Mouse (Mus musculus) hindbrain, embryonic 10.5 days (tissue): ENCODE results near the gene Mettl22. TPM values are rescaled to one million over a fixed set of nuclear protein-coding genes. Genes with fewer than 3 reads are reported as not detected.

Source experiments
- DNase-seq: peaks from one replicate; pipeline ENCODE4 v3.0.0-alpha.2; 2017; ENCODE audit warnings: low spot score
- H3K27ac ChIP-seq: fragments of 300-500 bp; sonication (generic); 2 replicates; pipeline ENCODE4 v1.5.1; 2016; ENCODE audit warnings: mild to moderate bottlenecking, moderate library complexity
- H3K27me3 ChIP-seq: fragments of 300-500 bp; sonication (generic); 2 replicates; pipeline ENCODE4 v1.6.1; 2016; ENCODE audit warnings: mild to moderate bottlenecking; ENCODE audit not compliant: poor library complexity, insufficient read depth, severe bottlenecking
- H3K36me3 ChIP-seq: fragments of 300-500 bp; sonication (generic); 2 replicates; pipeline ENCODE4 v1.6.1; 2016; ENCODE audit warnings: mild to moderate bottlenecking, moderate library complexity
- H3K4me1 ChIP-seq: fragments of 300-500 bp; sonication (generic); replicated peaks from 2 replicates; pipeline ENCODE4 v1.6.1; 2016; ENCODE audit warnings: mild to moderate bottlenecking
- H3K4me3 ChIP-seq: fragments of 300-500 bp; sonication (generic); 2 replicates; pipeline ENCODE4 v1.5.1; 2016; ENCODE audit warnings: mild to moderate bottlenecking, moderate library complexity
- H3K9me3 ChIP-seq: fragments of 300-500 bp; sonication (generic); 2 replicates; pipeline ENCODE4 v1.6.1; 2016; ENCODE audit warnings: mild to moderate bottlenecking, moderate library complexity
- WGBS: fragments of 180-500 bp; shearing (Covaris S2); methylation state at CpG from one replicate; pipeline ENCODE4 v1.1.7; 2016; 5-methylcytosine and 5-hydroxymethylcytosine counted together
- polyA plus RNA-seq: library from polyadenylated mRNA; unstranded; fragments of >200 nt; fragmentation: Nextera tagmentation; extraction: Ambion mirVana; gene quantifications from 2 replicates; pipeline ENCODE4 v1.2.1, GENCODE M21; 2016

Gene Mettl22
- polyA plus RNA-seq, 1 experiment from 2014 or later: 26.0 TPM

GRCm38 (mm10) chr16:8514180-8514579 is 43.6 kb downstream of the Mettl22 start:
- H3K4me3 ChIP-seq: peak overlapping the region; percentile 66
- no peaks in the 10 kb centered on the region for H3K36me3 ChIP-seq
- H3K4me1 ChIP-seq: peaks cover 24% of the 10 kb centered on the region
- DNase-seq: no peak
- no peaks in the 10 kb centered on the region for H3K9me3 ChIP-seq
- peaks cover 36% of the 10 kb centered on the region for H3K27me3 ChIP-seq
- no peak overlapping the region for H3K27ac ChIP-seq
- WGBS: 54% methylated on average over 4 of the region's 4 CpGs

GRCm38 (mm10) chr16:8520525-8520924 is 49.9 kb downstream of the Mettl22 start:
- peaks cover 20% of the 10 kb centered on the region for H3K27me3 ChIP-seq

GRCm38 (mm10) chr16:8521322-8521721 is 50.7 kb downstream of the Mettl22 start:
- WGBS: 82% methylated on average over 4 of the region's 4 CpGs

More at GRCm38 (mm10) chr16:8520525-8520924, 49.9 kb downstream of the Mettl22 start:
- WGBS: 78% methylated on average over 5 of the region's 5 CpGs
- Histone ChIP-seq H3K4me1 (peaks cover 15% of the 10 kb centered on the region), H3K4me3 (no peak overlapping the region), H3K36me3 (no peaks in the 10 kb centered on the region), H3K27ac (no peak overlapping the region), H3K9me3 (no peaks in the 10 kb centered on the region)
- DNase-seq: no peak

GRCm38 (mm10) chr16:8523480-8524144 is 53.0 kb downstream of the Mettl22 start:
- Histone ChIP-seq H3K36me3 (no peaks in the 10 kb centered on the region), H3K9me3 (no peaks in the 10 kb centered on the region), H3K27me3 (0 out of 2 replicates have a peak, but pooled peaks cover 16% of the 10 kb centered on the region), H3K4me1 (peaks cover 13% of the 10 kb centered on the region), H3K27ac (peak overlapping the region; percentile 67), H3K4me3 (no peak overlapping the region)
- 48% methylated on average over 11 of the region's 11 CpGs for WGBS
- DNase-seq: peak; percentile 8

More at GRCm38 (mm10) chr16:8521322-8521721, 50.7 kb downstream of the Mettl22 start:
- Histone ChIP-seq H3K36me3 (no peaks in the 10 kb centered on the region), H3K4me3 (no peak overlapping the region), H3K27me3 (0 out of 2 replicates have a peak, but pooled peaks cover 16% of the 10 kb centered on the region), H3K4me1 (peaks cover 16% of the 10 kb centered on the region), H3K9me3 (no peaks in the 10 kb centered on the region), H3K27ac (no peak overlapping the region)
- no peak for DNase-seq

DNA sequence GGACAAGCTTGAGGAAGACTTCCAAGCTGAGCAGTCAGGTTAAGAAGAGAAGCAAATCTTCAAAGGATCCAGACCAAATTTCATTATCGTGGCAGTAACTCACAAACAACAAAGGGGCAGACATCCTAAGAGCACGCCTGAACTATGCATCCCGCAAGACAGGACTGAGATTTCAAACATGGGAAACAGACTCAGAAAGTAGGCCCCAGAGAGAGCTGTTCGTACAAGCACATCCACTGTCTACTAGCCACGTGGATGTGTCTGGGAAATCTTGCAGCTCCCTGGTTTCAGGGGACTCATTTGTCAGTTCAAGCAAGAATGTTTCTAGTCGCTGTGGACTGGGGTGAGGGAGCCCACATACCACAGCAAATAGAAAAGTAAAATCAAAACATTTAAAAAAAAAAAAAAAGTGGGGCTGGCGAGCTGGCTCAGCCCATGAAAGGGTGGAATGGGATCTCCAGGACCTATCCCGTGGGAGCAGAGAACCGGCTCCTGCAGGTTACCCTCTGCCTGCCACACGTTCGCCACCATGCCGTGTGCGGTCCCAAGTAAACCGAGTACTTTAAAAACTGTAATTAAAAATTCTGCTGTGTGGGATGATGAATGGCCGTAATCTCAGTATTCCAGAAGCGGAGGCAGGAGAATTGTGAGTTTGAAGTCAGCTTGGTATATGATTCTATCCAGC is 53.7 kb downstream of the Mettl22 start:
- Histone ChIP-seq H3K4me1 (peaks cover 13% of the 10 kb centered on the region), H3K36me3 (no peaks in the 10 kb centered on the region), H3K27me3 (0 out of 2 replicates have a peak, but pooled peaks cover 16% of the 10 kb centered on the region), H3K4me3 (no peak overlapping the region), H3K9me3 (no peaks in the 10 kb centered on the region), H3K27ac (peak overlapping the region; percentile 67)
- DNase-seq: no peak
- WGBS: 75% methylated on average over 16 of the region's 16 CpGs

GRCm38 (mm10) chr16:8525293-8525692 is 54.7 kb downstream of the Mettl22 start:
- Histone ChIP-seq H3K4me1 (peaks cover 19% of the 10 kb centered on the region), H3K36me3 (no peaks in the 10 kb centered on the region), H3K4me3 (no peak overlapping the region), H3K27me3 (0 out of 2 replicates have a peak, but pooled peaks cover 16% of the 10 kb centered on the region), H3K27ac (no peak overlapping the region), H3K9me3 (no peaks in the 10 kb centered on the region)
- no peak for DNase-seq
- WGBS: 76% methylated on average over 3 of the region's 3 CpGs

GRCm38 (mm10) chr16:8525877-8526276 is 55.3 kb downstream of the Mettl22 start:
- WGBS: 82% methylated on average over 7 of the region's 7 CpGs
- Histone ChIP-seq H3K9me3 (no peaks in the 10 kb centered on the region), H3K4me3 (no peak overlapping the region), H3K36me3 (no peaks in the 10 kb centered on the region), H3K27me3 (0 out of 2 replicates have a peak, but pooled peaks cover 16% of the 10 kb centered on the region), H3K4me1 (peaks cover 23% of the 10 kb centered on the region), H3K27ac (no peak overlapping the region)
- DNase-seq: no peak

GRCm38 (mm10) chr16:8529389-8529788 is 58.8 kb downstream of the Mettl22 start:
- Histone ChIP-seq H3K4me3 (no peak overlapping the region), H3K36me3 (no peaks in the 10 kb centered on the region), H3K27me3 (0 out of 2 replicates have a peak, but pooled peaks cover 8% of the 10 kb centered on the region), H3K4me1 (peaks cover 15% of the 10 kb centered on the region), H3K27ac (no peak overlapping the region), H3K9me3 (no peaks in the 10 kb centered on the region)
- DNase-seq: no peak
- WGBS: 86% methylated on average over 1 of the region's 1 CpGs

DNA sequence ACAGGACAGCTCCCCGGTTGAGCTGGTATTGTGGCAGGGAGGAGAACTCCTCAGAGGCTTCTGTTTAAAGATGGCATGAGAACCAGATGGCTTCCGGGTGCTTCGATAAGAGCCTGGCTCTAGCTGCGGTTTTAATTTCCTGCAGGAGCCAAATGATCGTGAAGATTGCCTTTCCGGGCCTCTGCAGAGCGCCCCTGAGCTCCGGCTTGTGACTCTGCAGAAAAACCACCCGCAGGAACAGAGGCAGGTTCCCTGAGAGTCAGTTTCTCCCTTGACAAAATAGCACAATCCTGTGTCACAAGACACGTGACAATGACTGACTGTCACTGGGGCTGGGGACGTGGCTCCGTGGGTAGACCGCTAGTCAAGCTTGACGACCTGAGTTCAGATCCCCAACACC is 59.4 kb downstream of the Mettl22 start:
- Histone ChIP-seq H3K27ac (no peak overlapping the region), H3K9me3 (no peaks in the 10 kb centered on the region), H3K4me1 (peaks cover 15% of the 10 kb centered on the region), H3K36me3 (no peaks in the 10 kb centered on the region), H3K4me3 (no peak overlapping the region), H3K27me3 (0 out of 2 replicates have a peak, but pooled peaks cover 4% of the 10 kb centered on the region)
- WGBS: 78% methylated on average over 14 of the region's 14 CpGs
- no peak for DNase-seq

- H3K27ac ChIP-seq: no peak overlapping the region
- H3K4me3 ChIP-seq: no peak overlapping the region
- peaks cover 10% of the 10 kb centered on the region; the same call in 1 of the 2 replicates for H3K4me1 ChIP-seq
- WGBS: 90% methylated on average over 9 of the region's 9 CpGs
- DNase-seq: no peak
- no peaks in the 10 kb centered on the region for H3K9me3 ChIP-seq
- no peaks in the 10 kb centered on the region for H3K27me3 ChIP-seq
- no peaks in the 10 kb centered on the region for H3K36me3 ChIP-seq
Measured at GRCm38 (mm10) chr16:8532461-8532860, 61.9 kb downstream of the Mettl22 start.

GRCm38 (mm10) chr16:8532894-8533293 is 62.3 kb downstream of the Mettl22 start:
- Histone ChIP-seq H3K4me1 (peaks cover 10% of the 10 kb centered on the region; the same call in 1 of the 2 replicates), H3K36me3 (no peaks in the 10 kb centered on the region), H3K4me3 (no peak overlapping the region), H3K27me3 (no peaks in the 10 kb centered on the region), H3K27ac (no peak overlapping the region), H3K9me3 (no peaks in the 10 kb centered on the region)
- DNase-seq: no peak
- WGBS: 66% methylated on average over 7 of the region's 7 CpGs

- no peaks in the 10 kb centered on the region for H3K9me3 ChIP-seq
- DNase-seq: no peak
- H3K27me3 ChIP-seq: no peaks in the 10 kb centered on the region
- whole genome bisulfite sequencing: 91% methylated on average over 6 of the region's 6 CpGs
- no peaks in the 10 kb centered on the region for H3K36me3 ChIP-seq
- no peak overlapping the region for H3K27ac ChIP-seq
- peaks cover 12% of the 10 kb centered on the region for H3K4me1 ChIP-seq
- no peak overlapping the region for H3K4me3 ChIP-seq
Measured at GRCm38 (mm10) chr16:8533477-8533876, 62.9 kb downstream of the Mettl22 start.
